Mouse (Mus musculus): ENCODE data around the gene Ripor3. TPM values are rescaled to one million over a fixed set of nuclear protein-coding genes. Genes with fewer than 3 reads are reported as not detected.

Ripor3 gene
- total RNA-seq, 1 experiment, result 0.98 TPM

GRCm38 (mm10) chr2:167963778-167964300 is 46.6 kb downstream of the Ripor3 start:
- Histone ChIP-seq H3K9me3 (ENCODE audit: control insufficient read depth, insufficient read depth, low read depth, low read length) (no peaks in the 10 kb centered on the region), H3K36me3 (ENCODE audit: control insufficient read depth, insufficient read depth, low read length, poor library complexity, severe bottlenecking) (peaks cover 19% of the 10 kb centered on the region), H3K9ac (ENCODE audit: insufficient read depth, low read depth, low read length, poor library complexity, severe bottlenecking) (no peak overlapping the region), H3K4me3 (ENCODE audit: insufficient read depth in 1 of 2, low read depth in 1 of 2, low read length in 2 of 2, poor library complexity in 1 of 2, severe bottlenecking in 1 of 2) (no peak overlapping the region), H3K4me1 (ENCODE audit: control insufficient read depth in 2 of 2, insufficient read depth in 2 of 2, low read length in 2 of 2, poor library complexity in 1 of 2) (peaks cover 0 to 6% of the 10 kb centered on the region in 2 experiments; a peak in 2 of 4 replicates), H3K27ac (ENCODE audit: insufficient read depth, low read depth, low read length, poor library complexity, severe bottlenecking) (no peak overlapping the region)
- TF ChIP-seq ZNF384 (IDR thresholded peaks at IDR 0.05; ENCODE audit: low read depth, low read length), result no peak
- TF ChIP-seq MAFK (IDR thresholded peaks at IDR 0.05; ENCODE audit: insufficient read depth, low read depth, low read length), result no peak
- TF ChIP-seq CHD2 (IDR thresholded peaks at IDR 0.05; ENCODE audit: low read depth, low read length), result no peak
- no peak for TF ChIP-seq ZC3H11A (IDR thresholded peaks at IDR 0.05; ENCODE audit: borderline replicate concordance, low read depth, low read length)
- TF ChIP-seq HCFC1 (IDR thresholded peaks at IDR 0.05; ENCODE audit: borderline replicate concordance, insufficient read depth, low read length), result no peak
- no peak for DNase-seq (ENCODE audit: low read depth, low spot score)
- in situ Hi-C loops (cut with MboI; ENCODE audit: low sequenced_read_pairs in 2 of 2, unreplicated experiment in 2 of 2), result no loop called here

- TF ChIP-seq MAFK (IDR thresholded peaks at IDR 0.05; ENCODE audit: insufficient read depth, low read depth, low read length) (no peak), HCFC1 (IDR thresholded peaks at IDR 0.05; ENCODE audit: borderline replicate concordance, insufficient read depth, low read length) (no peak), ZNF384 (IDR thresholded peaks at IDR 0.05; ENCODE audit: low read depth, low read length) (no peak), CHD2 (IDR thresholded peaks at IDR 0.05; ENCODE audit: low read depth, low read length) (no peak), ZC3H11A (IDR thresholded peaks at IDR 0.05; ENCODE audit: borderline replicate concordance, low read depth, low read length) (no peak)
- H3K4me1 ChIP-seq (ENCODE audit: control insufficient read depth in 2 of 2, insufficient read depth in 2 of 2, low read length in 2 of 2, poor library complexity in 1 of 2), result peaks cover 0 to 6% of the 10 kb centered on the region in 2 experiments; a peak in 2 of 4 replicates
- in situ Hi-C loops (cut with MboI; ENCODE audit: low sequenced_read_pairs in 2 of 2, unreplicated experiment in 2 of 2), result no loop called here
- DNase-seq (ENCODE audit: low read depth, low spot score), result no peak
- peaks cover 14% of the 10 kb centered on the region; the same call in 1 of the 2 replicates for H3K36me3 ChIP-seq (ENCODE audit: control insufficient read depth, insufficient read depth, low read length, poor library complexity, severe bottlenecking)
- no peak overlapping the region for H3K9ac ChIP-seq (ENCODE audit: insufficient read depth, low read depth, low read length, poor library complexity, severe bottlenecking)
- no peak overlapping the region for H3K27ac ChIP-seq (ENCODE audit: insufficient read depth, low read depth, low read length, poor library complexity, severe bottlenecking)
- H3K4me3 ChIP-seq (ENCODE audit: insufficient read depth in 1 of 2, low read depth in 1 of 2, low read length in 2 of 2, poor library complexity in 1 of 2, severe bottlenecking in 1 of 2), result no peak overlapping the region
- H3K9me3 ChIP-seq (ENCODE audit: control insufficient read depth, insufficient read depth, low read depth, low read length), result no peaks in the 10 kb centered on the region
Observed at GRCm38 (mm10) chr2:167963176-167963575, 47.2 kb downstream of the Ripor3 start.

GRCm38 (mm10) chr2:167962347-167962746 is 48.1 kb downstream of the Ripor3 start:
- no peak overlapping the region for H3K9ac ChIP-seq (ENCODE audit: insufficient read depth, low read depth, low read length, poor library complexity, severe bottlenecking)
- in situ Hi-C loops (cut with MboI; ENCODE audit: low sequenced_read_pairs in 2 of 2, unreplicated experiment in 2 of 2), result no loop called here
- H3K9me3 ChIP-seq (ENCODE audit: control insufficient read depth, insufficient read depth, low read depth, low read length), result no peaks in the 10 kb centered on the region
- no peak overlapping the region for H3K4me3 ChIP-seq (ENCODE audit: insufficient read depth in 1 of 2, low read depth in 1 of 2, low read length in 2 of 2, poor library complexity in 1 of 2, severe bottlenecking in 1 of 2)
- TF ChIP-seq ZNF384 (IDR thresholded peaks at IDR 0.05; ENCODE audit: low read depth, low read length) (no peak), ZC3H11A (IDR thresholded peaks at IDR 0.05; ENCODE audit: borderline replicate concordance, low read depth, low read length) (no peak), CHD2 (IDR thresholded peaks at IDR 0.05; ENCODE audit: low read depth, low read length) (no peak), HCFC1 (IDR thresholded peaks at IDR 0.05; ENCODE audit: borderline replicate concordance, insufficient read depth, low read length) (no peak), MAFK (IDR thresholded peaks at IDR 0.05; ENCODE audit: insufficient read depth, low read depth, low read length) (no peak)
- no peak overlapping the region for H3K27ac ChIP-seq (ENCODE audit: insufficient read depth, low read depth, low read length, poor library complexity, severe bottlenecking)
- H3K4me1 ChIP-seq (ENCODE audit: control insufficient read depth in 2 of 2, insufficient read depth in 2 of 2, low read length in 2 of 2, poor library complexity in 1 of 2), result peaks cover 0 to 6% of the 10 kb centered on the region in 2 experiments; a peak in 2 of 4 replicates
- H3K36me3 ChIP-seq (ENCODE audit: control insufficient read depth, insufficient read depth, low read length, poor library complexity, severe bottlenecking), result peaks cover 12% of the 10 kb centered on the region; the same call in 1 of the 2 replicates
- no peak for DNase-seq (ENCODE audit: low read depth, low spot score)

- TF ChIP-seq CHD2 (IDR thresholded peaks at IDR 0.05; ENCODE audit: low read depth, low read length) (no peak), ZC3H11A (IDR thresholded peaks at IDR 0.05; ENCODE audit: borderline replicate concordance, low read depth, low read length) (no peak), HCFC1 (IDR thresholded peaks at IDR 0.05; ENCODE audit: borderline replicate concordance, insufficient read depth, low read length) (no peak), MAFK (IDR thresholded peaks at IDR 0.05; ENCODE audit: insufficient read depth, low read depth, low read length) (no peak), ZNF384 (IDR thresholded peaks at IDR 0.05; ENCODE audit: low read depth, low read length) (no peak)
- no peak for DNase-seq (ENCODE audit: low read depth, low spot score)
- H3K4me3 ChIP-seq (ENCODE audit: insufficient read depth in 1 of 2, low read depth in 1 of 2, low read length in 2 of 2, poor library complexity in 1 of 2, severe bottlenecking in 1 of 2), result no peak overlapping the region
- peaks cover 0 to 6% of the 10 kb centered on the region in 2 experiments; a peak in 2 of 4 replicates for H3K4me1 ChIP-seq (ENCODE audit: control insufficient read depth in 2 of 2, insufficient read depth in 2 of 2, low read length in 2 of 2, poor library complexity in 1 of 2)
- H3K9ac ChIP-seq (ENCODE audit: insufficient read depth, low read depth, low read length, poor library complexity, severe bottlenecking), result no peak overlapping the region
- H3K9me3 ChIP-seq (ENCODE audit: control insufficient read depth, insufficient read depth, low read depth, low read length), result no peaks in the 10 kb centered on the region
- H3K36me3 ChIP-seq (ENCODE audit: control insufficient read depth, insufficient read depth, low read length, poor library complexity, severe bottlenecking), result peaks cover 9% of the 10 kb centered on the region; the same call in 1 of the 2 replicates
- in situ Hi-C loops (cut with MboI; ENCODE audit: low sequenced_read_pairs in 2 of 2, unreplicated experiment in 2 of 2), result no loop called here
- peak overlapping the region; percentile 34; the same call in 1 of the 2 replicates for H3K27ac ChIP-seq (ENCODE audit: insufficient read depth, low read depth, low read length, poor library complexity, severe bottlenecking)
Observed at GRCm38 (mm10) chr2:167960584-167960983, 49.8 kb downstream of the Ripor3 start.

Measured in ES-E14 (cell line).